Mouse (Mus musculus) thymus, adult 2 months (tissue): Measurements from ENCODE around the gene Foxk1.

ENCODE experiments used
- CTCF ChIP-seq: fragments of 200-500 bp; IDR thresholded peaks from 2 replicates; pipeline ENCODE4 v1.5.1; 2012; ENCODE audit warnings: mild to moderate bottlenecking, control low read depth, low read length, moderate library complexity, borderline replicate concordance; ENCODE audit not compliant: control insufficient read depth, poor library complexity, insufficient read depth; ENCODE audit errors: extremely low read depth
- POLR2A ChIP-seq: fragments of 200-500 bp; IDR thresholded peaks from 2 replicates; pipeline ENCODE4 v1.6.1; 2012; ENCODE audit warnings: mild to moderate bottlenecking, low read length, control low read depth, moderate library complexity; ENCODE audit not compliant: control insufficient read depth, poor library complexity, insufficient read depth; ENCODE audit errors: extremely low read depth

GRCm38 (mm10) chr5:142442045-142442440 is 40.7 kb downstream of the Foxk1 start:
- TF ChIP-seq CTCF (no peak), POLR2A (no peak)
